Mouse (Mus musculus) ES-E14 (cell line): ENCODE measurements around the gene Chkb. TPM values are rescaled to one million over a fixed set of nuclear protein-coding genes. Genes with fewer than 3 reads are reported as not detected.

Source experiments
- DNase-seq: peaks from one replicate; pipeline ENCODE4 v3.0.0-alpha.2; 2013; ENCODE audit warnings: low read depth, low spot score
- H3K27ac ChIP-seq: 2 replicates; pipeline ENCODE4 v1.5.1; 2012; ENCODE audit warnings: low read depth, mild to moderate bottlenecking, low read length, moderate library complexity, mixed read lengths; ENCODE audit not compliant: poor library complexity, insufficient read depth, severe bottlenecking
- H3K36me3 ChIP-seq: 2 replicates; pipeline ENCODE4 v1.6.1; 2012; ENCODE audit warnings: mild to moderate bottlenecking, low read length, moderate library complexity, mixed read lengths; ENCODE audit not compliant: control insufficient read depth, poor library complexity, insufficient read depth, severe bottlenecking
- H3K4me1 ChIP-seq, 2 experiments: fragments of 150-350 bp in 1 of 2; sonication (generic) in 1 of 2; 2 replicates each; pipeline ENCODE4 v1.6.1; 2012; ENCODE audit warnings: low read length in 2 of 2, mild to moderate bottlenecking in 1 of 2, mixed read lengths in 1 of 2; ENCODE audit not compliant: control insufficient read depth in 2 of 2, insufficient read depth in 2 of 2, poor library complexity in 1 of 2
- H3K4me3 ChIP-seq, 2 experiments: fragments of 150-350 bp in 1 of 2; sonication (generic) in 1 of 2; 2 replicates each; pipeline ENCODE4 v1.5.1; 2012; ENCODE audit warnings: low read length in 2 of 2, low read depth in 1 of 2, mild to moderate bottlenecking in 1 of 2, mixed read lengths in 1 of 2; ENCODE audit not compliant: insufficient read depth in 1 of 2, poor library complexity in 1 of 2, severe bottlenecking in 1 of 2
- H3K9ac ChIP-seq: 2 replicates; pipeline ENCODE4 v1.6.1; 2012; ENCODE audit warnings: low read depth, mild to moderate bottlenecking, low read length, mixed read lengths; ENCODE audit not compliant: poor library complexity, insufficient read depth, severe bottlenecking
- H3K9me3 ChIP-seq: fragments of 150-350 bp; sonication (generic); 2 replicates; pipeline ENCODE4 v1.6.1; 2012; ENCODE audit warnings: low read depth, mild to moderate bottlenecking, low read length; ENCODE audit not compliant: control insufficient read depth, insufficient read depth
- CHD2 ChIP-seq: IDR thresholded peaks from 2 replicates; pipeline ENCODE4 v1.6.1; 2014; ENCODE audit warnings: mild to moderate bottlenecking, low read depth, low read length, inconsistent platforms
- HCFC1 ChIP-seq: IDR thresholded peaks from 2 replicates; pipeline ENCODE4 v1.6.1; 2012; ENCODE audit warnings: low read length, inconsistent platforms, borderline replicate concordance; ENCODE audit not compliant: insufficient read depth
- MAFK ChIP-seq: IDR thresholded peaks from 2 replicates; pipeline ENCODE4 v1.6.1; 2014; ENCODE audit warnings: mild to moderate bottlenecking, low read depth, low read length, inconsistent platforms; ENCODE audit not compliant: insufficient read depth
- ZC3H11A ChIP-seq: IDR thresholded peaks from 2 replicates; pipeline ENCODE4 v1.6.1; 2012; ENCODE audit warnings: low read depth, mild to moderate bottlenecking, inconsistent platforms, low read length, borderline replicate concordance
- ZNF384 ChIP-seq: IDR thresholded peaks from 2 replicates; pipeline ENCODE4 v1.6.1; 2012; ENCODE audit warnings: low read depth, low read length, inconsistent platforms
- in situ Hi-C, 2 experiments: fragments of 600-800 bp; cut with MboI; formaldehyde crosslinking; loops; one replicate each; pipeline ENCODE4 v1.15.1; 2025; ENCODE audit warnings: low sequenced_read_pairs in 2 of 2, inconsistent platforms in 1 of 2; ENCODE audit not compliant: unreplicated experiment in 2 of 2
- total RNA-seq: library from RNA; depleted of rRNA; stranded (reverse); fragments of 300-350 nt; gene quantifications from 2 replicates; pipeline ENCODE4 v1.2.3, GENCODE M21; 2012

The Chkb gene
- total RNA-seq, 1 experiment, result 29.0 TPM

DNA sequence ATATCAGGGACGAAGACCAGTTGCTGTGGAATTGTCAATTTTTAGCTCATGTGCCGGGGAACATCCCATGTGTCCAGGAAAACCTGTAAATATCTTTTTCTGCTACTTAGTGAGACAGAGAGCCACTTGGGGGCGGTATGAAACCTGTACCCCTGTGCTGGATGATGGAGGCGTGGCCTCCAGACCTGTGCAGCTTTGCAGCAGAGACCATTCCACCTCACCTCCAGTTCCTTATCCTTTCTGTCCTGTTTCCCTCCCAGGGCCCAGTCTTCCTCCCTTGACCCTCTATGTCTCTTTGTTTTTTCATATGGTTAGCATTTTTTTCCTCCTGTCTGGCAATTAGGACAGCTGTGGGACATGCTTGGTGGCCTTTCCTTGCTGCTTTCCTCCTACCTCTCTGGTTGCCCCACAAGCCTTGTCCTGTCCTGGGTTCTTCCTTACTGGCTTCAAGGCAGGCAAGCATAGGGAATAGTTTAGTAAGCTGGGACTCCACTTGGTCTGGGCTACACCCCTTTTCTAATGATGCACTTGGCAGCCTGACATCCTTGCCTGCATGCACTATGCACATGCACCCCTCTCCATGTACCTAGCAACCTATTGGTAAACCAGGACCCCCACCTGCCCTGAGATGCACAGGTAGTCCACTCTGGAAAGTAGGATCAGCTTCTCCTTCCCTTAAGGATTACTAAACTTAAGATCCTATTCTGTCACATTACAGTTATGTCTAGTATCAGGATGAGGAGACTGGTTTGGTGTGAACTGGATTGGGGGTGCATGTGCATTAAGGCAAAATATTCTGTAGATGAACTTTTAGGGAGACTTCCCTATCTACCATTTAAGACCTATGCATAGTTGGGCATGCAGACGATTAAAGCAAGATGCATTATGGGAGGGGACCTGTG is 33.9 kb upstream of the Chkb start:
- no peak overlapping the region for H3K9ac ChIP-seq
- H3K27ac ChIP-seq, result no peak overlapping the region
- H3K36me3 ChIP-seq, result peaks cover 6% of the 10 kb centered on the region; the same call in 1 of the 2 replicates
- DNase-seq, result no peak
- H3K9me3 ChIP-seq, result no peaks in the 10 kb centered on the region
- H3K4me1 ChIP-seq, result peaks cover 2 to 9% of the 10 kb centered on the region in 2 experiments; a peak in 2 of 4 replicates
- no peak overlapping the region for H3K4me3 ChIP-seq
- TF ChIP-seq ZNF384, result no peak
- TF ChIP-seq ZC3H11A, result no peak
- no peak for TF ChIP-seq MAFK
- TF ChIP-seq CHD2, result no peak
- TF ChIP-seq HCFC1, result no peak
- in situ Hi-C loops, result no loop called here

DNA sequence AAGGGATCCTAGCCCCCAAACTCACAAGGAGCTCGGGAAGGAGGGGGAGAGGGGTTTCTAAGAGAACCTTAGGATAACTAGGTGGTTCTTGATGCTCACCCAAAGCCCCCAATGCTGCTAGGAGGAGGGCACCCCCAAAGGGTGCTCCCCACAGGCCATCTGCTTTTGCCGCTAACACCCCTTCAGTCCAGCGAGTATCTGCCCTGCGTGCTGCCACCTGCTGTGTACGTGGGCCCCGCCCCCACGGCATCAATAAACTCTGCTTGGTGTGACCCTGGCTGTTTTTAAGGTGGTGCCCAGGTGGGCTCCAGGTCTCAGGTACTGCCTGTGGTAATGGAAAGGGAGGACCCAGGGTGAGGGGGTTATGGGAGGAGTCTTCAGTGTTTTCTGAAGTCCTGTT is 32.5 kb upstream of the Chkb start:
- Histone ChIP-seq H3K9ac (no peak overlapping the region), H3K4me3 (no peak overlapping the region), H3K27ac (no peak overlapping the region), H3K9me3 (no peaks in the 10 kb centered on the region), H3K36me3 (peaks cover 6% of the 10 kb centered on the region; the same call in 1 of the 2 replicates), H3K4me1 (peaks cover 0 to 14% of the 10 kb centered on the region in 2 experiments; a peak in 1 of 4 replicates)
- TF ChIP-seq ZC3H11A (no peak), HCFC1 (no peak), MAFK (no peak), ZNF384 (no peak), CHD2 (no peak)
- in situ Hi-C loops, result no loop called here
- DNase-seq, result no peak

DNA sequence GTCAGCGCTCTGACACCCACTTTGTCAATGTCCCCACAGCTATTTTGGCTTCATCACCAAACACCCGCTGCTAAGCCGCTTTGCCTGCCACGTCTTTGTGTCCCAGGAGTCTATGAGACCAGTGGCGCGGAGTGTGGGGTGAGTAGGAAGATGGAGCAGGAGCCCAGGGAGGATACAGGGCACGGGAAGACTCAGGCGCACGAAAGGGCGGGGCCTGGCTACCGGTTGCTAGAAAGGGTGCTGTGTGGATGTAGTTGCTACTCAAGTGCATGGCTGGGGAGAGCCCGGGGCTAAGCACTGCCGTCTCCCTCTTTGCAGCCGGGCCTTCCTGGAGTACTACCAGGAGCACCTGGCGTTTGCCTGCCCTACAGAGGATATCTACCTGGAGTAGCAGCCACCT is 31.6 kb upstream of the Chkb start:
- Histone ChIP-seq H3K9ac (no peak overlapping the region), H3K36me3 (peaks cover 6% of the 10 kb centered on the region; the same call in 1 of the 2 replicates)
- no peak for DNase-seq

DNA sequence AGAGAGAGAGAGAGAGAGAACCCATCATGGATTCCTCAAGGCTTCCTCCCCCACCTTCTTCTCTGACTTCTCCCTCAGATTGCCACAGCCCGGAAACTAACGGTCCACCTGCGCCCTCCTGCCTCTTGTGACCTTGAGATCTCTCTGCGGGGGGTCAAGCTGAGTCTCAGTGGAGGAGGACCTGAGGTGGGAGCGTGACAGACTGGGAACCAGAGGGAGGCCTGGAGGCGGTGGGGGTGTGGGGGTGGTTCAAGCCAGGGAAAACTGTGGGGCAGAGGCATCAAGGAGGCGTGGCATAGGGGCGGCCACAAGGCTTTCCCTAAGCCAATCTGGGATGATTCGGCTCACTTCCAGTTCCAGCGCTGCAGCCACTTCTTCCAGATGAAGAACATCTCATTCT is 30.6 kb upstream of the Chkb start:
- no peaks in the 10 kb centered on the region for H3K9me3 ChIP-seq
- in situ Hi-C loops, result no loop called here
- peaks cover 0 to 13% of the 10 kb centered on the region in 2 experiments; a peak in 1 of 4 replicates for H3K4me1 ChIP-seq
- no peak overlapping the region for H3K4me3 ChIP-seq
- H3K9ac ChIP-seq, result no peak overlapping the region
- TF ChIP-seq HCFC1, result no peak
- peaks cover 6% of the 10 kb centered on the region; the same call in 1 of the 2 replicates for H3K36me3 ChIP-seq
- no peak for DNase-seq
- no peak overlapping the region for H3K27ac ChIP-seq

More for the DNA sequence above, 31.6 kb upstream of the Chkb start:
- TF ChIP-seq MAFK (no peak), ZC3H11A (no peak), HCFC1 (no peak), ZNF384 (no peak), CHD2 (no peak)
- Histone ChIP-seq H3K4me3 (no peak overlapping the region), H3K9me3 (no peaks in the 10 kb centered on the region), H3K4me1 (peaks cover 0 to 16% of the 10 kb centered on the region in 2 experiments; a peak in 1 of 4 replicates), H3K27ac (no peak overlapping the region)
- in situ Hi-C loops, result no loop called here
